Mouse (Mus musculus) kidney, adult 2 months (tissue): ENCODE data around the gene Sox6. TPM values are rescaled to one million over a fixed set of nuclear protein-coding genes. Genes with fewer than 3 reads are reported as not detected.

Source experiments
- DNase-seq: peaks from one replicate; pipeline ENCODE4 v3.0.0; 2021
- H3K27ac ChIP-seq: fragments of 200-500 bp; 2 replicates; pipeline ENCODE4 v1.5.1; 2012; ENCODE audit warnings: low read depth, low read length, control low read depth, inconsistent platforms; ENCODE audit not compliant: insufficient read depth
- H3K27me3 ChIP-seq: fragments of 200-500 bp; replicated peaks from 2 replicates; pipeline ENCODE4 v1.6.1; 2012; ENCODE audit warnings: mild to moderate bottlenecking, moderate library complexity, low read length, inconsistent platforms; ENCODE audit not compliant: control insufficient read depth, insufficient read depth
- H3K36me3 ChIP-seq: fragments of 200-500 bp; 2 replicates; pipeline ENCODE4 v1.6.1; 2012; ENCODE audit warnings: mild to moderate bottlenecking, moderate library complexity, low read length, inconsistent platforms; ENCODE audit not compliant: control insufficient read depth, insufficient read depth
- H3K4me1 ChIP-seq: fragments of 200-500 bp; 2 replicates; pipeline ENCODE4 v1.6.1; 2011; ENCODE audit warnings: low read length; ENCODE audit not compliant: control insufficient read depth, insufficient read depth
- H3K4me3 ChIP-seq: fragments of 200-500 bp; 2 replicates; pipeline ENCODE4 v1.5.1; 2011; ENCODE audit warnings: mild to moderate bottlenecking, low read depth, low read length, control low read depth; ENCODE audit not compliant: insufficient read depth
- CTCF ChIP-seq: fragments of 200-500 bp; conservative IDR thresholded peaks from 2 replicates; pipeline ENCODE4 v1.5.1; 2011; ENCODE audit warnings: low read depth, mild to moderate bottlenecking, control low read depth, low read length, moderate library complexity, mixed read lengths; ENCODE audit not compliant: insufficient read depth, insufficient read length
- POLR2A ChIP-seq: fragments of 200-500 bp; IDR thresholded peaks from one replicate; pipeline ENCODE4 v1.6.1; 2011; ENCODE audit warnings: low read depth, low read length, control low read depth
- WGBS: fragments of 180-500 bp; shearing (Covaris S2); methylation state at CpG from one replicate; pipeline ENCODE4 v1.1.7; 2018; 5-methylcytosine and 5-hydroxymethylcytosine counted together
- polyA plus RNA-seq: library from polyadenylated mRNA; depleted of rRNA; stranded (reverse); fragments of >200 nt; gene quantifications from 2 replicates; pipeline ENCODE4 v1.2.3, GENCODE M21; 2012

Sox6 gene
- polyA plus RNA-seq, 1 experiment: 37.1 TPM

DNA sequence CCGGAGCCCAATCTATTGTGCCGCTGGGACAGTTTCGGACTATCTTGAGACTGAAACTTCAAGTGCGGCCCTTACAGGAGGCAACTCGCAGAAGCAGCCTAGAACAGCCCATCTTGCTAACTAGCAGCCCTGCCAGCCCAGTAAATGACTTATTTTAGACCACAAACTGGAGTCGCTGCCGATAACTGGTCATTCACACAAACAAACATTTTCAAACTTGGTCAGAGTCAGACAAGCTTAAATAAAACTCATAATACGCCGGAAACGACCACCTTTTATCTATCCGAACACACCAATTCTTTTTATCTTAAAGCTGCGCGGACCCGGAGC lies 7.2 kb downstream of the Sox6 start:
- TF ChIP-seq POLR2A (no peak), CTCF (no peak)
- 18% methylated on average over 14 of the region's 14 CpGs for WGBS
- Histone ChIP-seq H3K27ac (no peak overlapping the region), H3K27me3 (no peaks in the 10 kb centered on the region; the same call in 1 of the 2 replicates), H3K36me3 (no peaks in the 10 kb centered on the region), H3K4me1 (no peaks in the 10 kb centered on the region), H3K4me3 (peak overlapping the region; percentile 65)
- no peak for DNase-seq

DNA sequence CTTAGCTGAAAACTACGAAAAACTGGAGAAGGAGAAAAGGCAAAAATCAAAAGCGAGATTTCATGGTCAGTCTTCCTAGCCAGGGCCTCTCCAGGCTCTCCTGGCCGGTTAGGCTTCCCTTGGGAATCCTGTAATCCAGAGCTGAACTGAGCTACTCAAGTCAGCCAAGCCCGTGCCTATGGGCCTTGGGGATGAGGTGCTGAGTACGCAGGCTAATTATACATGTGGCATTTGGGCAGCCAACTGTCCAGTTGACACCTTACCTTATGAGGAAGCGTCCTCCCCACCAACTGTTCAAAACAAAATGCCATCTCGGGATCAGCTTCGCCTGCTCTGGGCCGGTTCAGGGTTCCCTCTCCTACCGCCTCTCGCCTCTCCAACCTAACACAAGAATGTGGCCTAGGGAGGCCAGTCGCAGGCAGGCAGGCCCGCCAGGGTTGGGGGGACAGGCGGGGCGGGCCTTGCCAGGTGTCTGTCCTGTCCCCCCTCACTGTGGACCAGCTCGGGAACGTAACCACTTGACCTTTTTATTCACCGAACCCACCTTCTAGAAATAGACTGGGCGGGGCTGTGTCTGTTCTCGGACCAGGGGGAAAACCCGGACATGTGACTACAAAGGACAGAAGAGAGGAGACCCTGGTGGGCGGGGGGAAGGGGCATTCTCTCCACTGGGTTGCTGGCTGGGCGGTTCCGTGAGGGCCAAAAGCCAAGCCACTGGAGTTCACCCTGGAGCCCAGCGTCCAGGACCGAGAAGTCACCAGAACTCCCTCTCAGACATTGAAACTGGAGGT lies 7.8 kb downstream of the Sox6 start:
- no peaks in the 10 kb centered on the region for H3K36me3 ChIP-seq
- no peaks in the 10 kb centered on the region; the same call in 1 of the 2 replicates for H3K27me3 ChIP-seq
- peak; percentile 19 for DNase-seq
- TF ChIP-seq CTCF (no peak), POLR2A (no peak)
- H3K27ac ChIP-seq: no peak overlapping the region
- no peaks in the 10 kb centered on the region for H3K4me1 ChIP-seq
- peak overlapping the region; percentile 65 for H3K4me3 ChIP-seq
- 55% methylated on average over 26 of the region's 26 CpGs for WGBS

DNA sequence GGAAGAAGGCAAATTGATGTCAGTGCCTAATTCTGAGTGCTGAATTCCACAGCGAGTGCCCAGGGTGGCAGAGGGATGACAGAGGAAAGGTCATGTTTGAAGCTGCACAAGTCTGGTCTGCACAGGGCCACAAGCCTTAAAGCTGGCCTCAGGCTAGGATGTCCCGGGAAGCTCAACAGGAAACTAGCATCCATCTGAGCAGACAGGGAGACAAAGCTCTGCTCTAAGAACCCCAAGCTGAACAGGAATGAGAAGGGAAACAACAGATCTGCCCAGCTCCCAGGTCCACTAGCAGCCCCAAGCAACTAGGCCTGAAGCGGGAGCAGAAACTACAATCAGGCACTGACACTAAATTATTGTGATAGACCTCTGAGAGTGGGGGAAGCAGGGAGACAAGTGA lies 8.6 kb downstream of the Sox6 start:
- no peak for DNase-seq
- Histone ChIP-seq H3K4me3 (no peak overlapping the region), H3K4me1 (no peaks in the 10 kb centered on the region), H3K27me3 (no peaks in the 10 kb centered on the region; the same call in 1 of the 2 replicates), H3K27ac (no peak overlapping the region), H3K36me3 (no peaks in the 10 kb centered on the region)
- 88% methylated on average over 3 of the region's 3 CpGs for WGBS
- TF ChIP-seq CTCF (no peak), POLR2A (no peak)

DNA sequence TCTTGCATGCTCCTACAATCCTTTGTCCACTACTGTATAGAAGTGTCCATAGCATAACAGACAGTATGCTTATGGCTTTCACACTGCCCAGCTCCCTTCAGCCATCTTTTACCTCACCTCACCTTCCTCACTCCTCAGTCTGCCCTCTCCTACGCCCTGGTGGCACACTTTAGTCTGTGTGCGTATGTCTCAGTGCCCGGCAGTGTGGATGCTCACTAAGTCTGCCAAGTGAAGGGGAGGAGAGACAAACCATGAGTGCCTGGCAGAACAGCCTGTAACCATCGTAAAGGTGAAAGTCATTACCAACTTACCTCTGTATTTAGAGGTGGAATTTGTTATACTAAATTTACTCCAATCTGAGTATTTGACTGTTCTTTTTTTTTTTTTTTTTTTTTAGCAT lies 35.9 kb downstream of the Sox6 start:
- whole genome bisulfite sequencing: 88% methylated on average over 4 of the region's 4 CpGs
- Histone ChIP-seq H3K4me1 (no peaks in the 10 kb centered on the region), H3K4me3 (no peak overlapping the region), H3K27ac (no peak overlapping the region), H3K27me3 (no peaks in the 10 kb centered on the region), H3K36me3 (no peaks in the 10 kb centered on the region)
- DNase-seq: no peak
- TF ChIP-seq POLR2A (no peak), CTCF (no peak)

DNA sequence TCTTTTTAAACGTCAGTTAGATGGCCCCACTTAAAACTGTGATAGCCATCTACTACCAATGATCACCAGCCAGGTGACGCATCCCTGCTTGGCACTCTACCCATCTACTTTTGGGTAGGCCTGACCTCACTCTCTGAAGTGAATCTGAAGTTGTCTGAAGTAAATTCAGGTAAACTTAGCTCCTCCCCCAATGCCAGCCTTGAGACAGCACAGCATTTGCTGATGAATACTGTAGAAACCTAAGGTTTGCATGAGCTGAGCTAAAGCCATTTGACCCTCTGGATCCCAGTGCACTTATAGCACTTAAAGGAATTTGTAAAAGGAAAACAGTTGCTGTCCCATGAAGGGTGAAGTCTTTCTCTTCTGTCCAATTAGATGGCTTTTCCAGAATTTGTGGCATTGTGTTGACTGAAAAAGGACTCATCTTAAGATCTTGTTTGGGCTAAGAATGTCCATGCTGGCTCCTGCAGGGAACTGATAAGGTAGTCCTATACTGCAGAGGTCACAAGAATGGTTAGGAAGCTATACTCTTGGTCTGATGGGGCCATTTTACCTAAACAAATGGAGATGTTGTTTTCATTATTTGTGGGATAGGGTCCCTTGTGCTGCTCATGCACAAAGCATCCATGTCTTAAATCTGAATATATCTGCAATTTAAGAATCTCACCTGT lies 50.4 kb downstream of the Sox6 start:
- DNase-seq: no peak
- Histone ChIP-seq H3K27me3 (no peaks in the 10 kb centered on the region), H3K4me1 (no peaks in the 10 kb centered on the region), H3K27ac (no peak overlapping the region), H3K4me3 (no peak overlapping the region), H3K36me3 (no peaks in the 10 kb centered on the region)
- no peak for TF ChIP-seq CTCF
- TF ChIP-seq POLR2A: no peak
- WGBS: 86% methylated on average over 2 of the region's 2 CpGs

DNA sequence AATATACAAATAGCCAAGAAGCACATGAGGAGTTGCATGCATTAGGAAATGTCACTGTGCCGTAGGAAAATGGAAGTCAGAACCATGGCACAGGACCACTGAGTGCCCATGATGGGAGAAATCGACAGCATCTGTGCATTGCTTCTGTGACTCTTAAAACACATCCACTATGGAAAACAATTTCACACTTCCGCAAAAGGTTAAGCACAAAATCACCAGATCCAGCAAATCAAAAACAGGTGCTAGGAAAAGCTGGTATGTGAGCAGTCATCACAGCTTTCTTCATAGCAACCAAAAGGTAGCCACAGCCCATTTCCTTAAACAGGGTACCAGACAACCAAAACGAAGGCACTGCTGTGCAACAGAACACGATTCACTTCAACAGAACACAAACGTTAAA lies 52.9 kb downstream of the Sox6 start:
- no peak for DNase-seq
- Histone ChIP-seq H3K36me3 (no peaks in the 10 kb centered on the region), H3K4me1 (no peaks in the 10 kb centered on the region), H3K27me3 (no peaks in the 10 kb centered on the region), H3K27ac (no peak overlapping the region), H3K4me3 (no peak overlapping the region)
- WGBS: 80% methylated on average over 6 of the region's 6 CpGs
- TF ChIP-seq CTCF (no peak), POLR2A (no peak)

DNA sequence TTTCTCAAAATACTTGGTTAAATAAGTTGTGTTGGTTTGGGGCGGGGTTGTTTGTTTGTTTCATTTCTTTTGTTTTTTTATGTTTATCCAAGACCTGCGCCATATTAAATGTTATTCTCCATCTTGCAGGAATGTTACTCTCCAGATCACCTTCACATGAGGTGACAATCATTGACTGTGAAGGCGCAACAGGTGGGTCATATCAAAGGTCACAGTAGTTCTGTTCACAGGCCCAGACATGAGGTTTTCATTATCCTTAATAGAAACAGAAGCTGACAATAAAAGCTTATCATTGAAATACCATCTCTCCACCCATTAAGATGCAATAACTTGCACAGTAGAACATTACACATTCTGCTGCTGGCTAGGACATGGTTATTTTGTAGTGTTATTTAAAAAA lies 54.5 kb downstream of the Sox6 start:
- Histone ChIP-seq H3K36me3 (no peaks in the 10 kb centered on the region), H3K27ac (no peak overlapping the region), H3K27me3 (no peaks in the 10 kb centered on the region), H3K4me3 (no peak overlapping the region), H3K4me1 (no peaks in the 10 kb centered on the region)
- 92% methylated on average over 3 of the region's 3 CpGs for WGBS
- no peak for DNase-seq
- TF ChIP-seq CTCF: no peak
